Mouse (Mus musculus): ENCODE measurements around the gene Lamtor2. TPM values are rescaled to one million over a fixed set of nuclear protein-coding genes. Genes with fewer than 3 reads are reported as not detected.

The Lamtor2 gene
- polyA plus RNA-seq, 1 experiment = 126 TPM

GRCm38 (mm10) chr3:88537146-88537545 lies 15.7 kb downstream of the Lamtor2 start:
- Histone ChIP-seq H3K4me3 (replicated peaks; ENCODE audit: control insufficient read depth, low read depth, low read length) (no peak overlapping the region), H3K4me1 (ENCODE audit: control insufficient read depth, insufficient read depth, low read length) (peaks cover 1% of the 10 kb centered on the region; the same call in 1 of the 2 replicates), H3K27ac (ENCODE audit: control insufficient read depth, insufficient read depth, low read depth, low read length, poor library complexity) (no peak overlapping the region)
- no peak for TF ChIP-seq CTCF (IDR thresholded peaks at IDR 0.05; ENCODE audit: control insufficient read depth, insufficient read depth, low read length)
- TF ChIP-seq POLR2A (IDR thresholded peaks at IDR 0.05; ENCODE audit: borderline replicate concordance, control insufficient read depth, low read depth, low read length) = no peak
- 89% methylated on average over 6 of the region's 6 CpGs for WGBS

GRCm38 (mm10) chr3:88536103-88536930 lies 16.6 kb downstream of the Lamtor2 start:
- Histone ChIP-seq H3K4me1 (ENCODE audit: control insufficient read depth, insufficient read depth, low read length) (peaks cover 1% of the 10 kb centered on the region; the same call in 1 of the 2 replicates), H3K27ac (ENCODE audit: control insufficient read depth, insufficient read depth, low read depth, low read length, poor library complexity) (no peak overlapping the region; the same call in 1 of the 2 replicates), H3K4me3 (replicated peaks; ENCODE audit: control insufficient read depth, low read depth, low read length) (peak overlapping the region; percentile 30)
- 63% methylated on average over 64 of the region's 64 CpGs for WGBS
- TF ChIP-seq CTCF (IDR thresholded peaks at IDR 0.05; ENCODE audit: control insufficient read depth, insufficient read depth, low read length) = no peak
- peak; percentile 14; the same call in 1 of the 2 replicates for TF ChIP-seq POLR2A (IDR thresholded peaks at IDR 0.05; ENCODE audit: borderline replicate concordance, control insufficient read depth, low read depth, low read length)

- no peak overlapping the region for H3K4me3 ChIP-seq (replicated peaks; ENCODE audit: control insufficient read depth, low read depth, low read length)
Measured at GRCm38 (mm10) chr3:88535527-88535926, 17.3 kb downstream of the Lamtor2 start.

GRCm38 (mm10) chr3:88535005-88535404 lies 17.9 kb downstream of the Lamtor2 start:
- 67% methylated on average over 3 of the region's 3 CpGs for WGBS
- Histone ChIP-seq H3K4me3 (replicated peaks; ENCODE audit: control insufficient read depth, low read depth, low read length) (no peak overlapping the region), H3K4me1 (ENCODE audit: control insufficient read depth, insufficient read depth, low read length) (peaks cover 1% of the 10 kb centered on the region; the same call in 1 of the 2 replicates), H3K27ac (ENCODE audit: control insufficient read depth, insufficient read depth, low read depth, low read length, poor library complexity) (no peak overlapping the region)
- TF ChIP-seq CTCF (IDR thresholded peaks at IDR 0.05; ENCODE audit: control insufficient read depth, insufficient read depth, low read length) (no peak), POLR2A (IDR thresholded peaks at IDR 0.05; ENCODE audit: borderline replicate concordance, control insufficient read depth, low read depth, low read length) (no peak)

More at GRCm38 (mm10) chr3:88535527-88535926, 17.3 kb downstream of the Lamtor2 start:
- WGBS = 95% methylated on average over 4 of the region's 4 CpGs
- Histone ChIP-seq H3K4me1 (ENCODE audit: control insufficient read depth, insufficient read depth, low read length) (peaks cover 1% of the 10 kb centered on the region; the same call in 1 of the 2 replicates), H3K27ac (ENCODE audit: control insufficient read depth, insufficient read depth, low read depth, low read length, poor library complexity) (no peak overlapping the region)
- no peak for TF ChIP-seq POLR2A (IDR thresholded peaks at IDR 0.05; ENCODE audit: borderline replicate concordance, control insufficient read depth, low read depth, low read length)
- no peak for TF ChIP-seq CTCF (IDR thresholded peaks at IDR 0.05; ENCODE audit: control insufficient read depth, insufficient read depth, low read length)

GRCm38 (mm10) chr3:88533706-88534105 lies 19.2 kb downstream of the Lamtor2 start:
- Histone ChIP-seq H3K4me3 (replicated peaks; ENCODE audit: control insufficient read depth, low read depth, low read length) (no peak overlapping the region), H3K27ac (ENCODE audit: control insufficient read depth, insufficient read depth, low read depth, low read length, poor library complexity) (no peak overlapping the region), H3K4me1 (ENCODE audit: control insufficient read depth, insufficient read depth, low read length) (peaks cover 1% of the 10 kb centered on the region; the same call in 1 of the 2 replicates)
- WGBS = 32% methylated on average over 5 of the region's 5 CpGs
- no peak for TF ChIP-seq POLR2A (IDR thresholded peaks at IDR 0.05; ENCODE audit: borderline replicate concordance, control insufficient read depth, low read depth, low read length)

- peaks cover 1% of the 10 kb centered on the region; the same call in 1 of the 2 replicates for H3K4me1 ChIP-seq (ENCODE audit: control insufficient read depth, insufficient read depth, low read length)
- H3K27ac ChIP-seq (ENCODE audit: control insufficient read depth, insufficient read depth, low read depth, low read length, poor library complexity) = no peak overlapping the region
- 2% methylated on average over 40 of the region's 40 CpGs for WGBS
- peak overlapping the region; percentile 57 for H3K4me3 ChIP-seq (replicated peaks; ENCODE audit: control insufficient read depth, low read depth, low read length)
- TF ChIP-seq CTCF (IDR thresholded peaks at IDR 0.05; ENCODE audit: control insufficient read depth, insufficient read depth, low read length) (no peak), POLR2A (IDR thresholded peaks at IDR 0.05; ENCODE audit: borderline replicate concordance, control insufficient read depth, low read depth, low read length) (no peak)
Measured at GRCm38 (mm10) chr3:88532689-88533511, 20.0 kb downstream of the Lamtor2 start.

GRCm38 (mm10) chr3:88532299-88532674 lies 20.6 kb downstream of the Lamtor2 start, which contains the start of gene Mex3a:
Gene Mex3a, plus strand, starts transcription at chr3:88532395.
- H3K4me3 ChIP-seq (replicated peaks; ENCODE audit: control insufficient read depth, low read depth, low read length) = peak within 1 kb of the TSS; percentile 89
- peaks cover 1% of the 10 kb centered on the region; the same call in 1 of the 2 replicates for H3K4me1 ChIP-seq (ENCODE audit: control insufficient read depth, insufficient read depth, low read length)
- under 1% methylated on average over 29 of the region's 31 CpGs for WGBS
- H3K27ac ChIP-seq (ENCODE audit: control insufficient read depth, insufficient read depth, low read depth, low read length, poor library complexity) = peak within 1 kb of the TSS; percentile 56; the same call in 1 of the 2 replicates
- TF ChIP-seq CTCF (IDR thresholded peaks at IDR 0.05; ENCODE audit: control insufficient read depth, insufficient read depth, low read length) = no peak
- TF ChIP-seq POLR2A (IDR thresholded peaks at IDR 0.05; ENCODE audit: borderline replicate concordance, control insufficient read depth, low read depth, low read length) = no peak
